Mouse (Mus musculus): ENCODE results near the gene Gm26661. TPM values are rescaled to one million over a fixed set of nuclear protein-coding genes. Genes with fewer than 3 reads are reported as not detected.

Gene Gm26661
- total and polyA plus RNA-seq, 3 experiments, result not detected

GRCm38 (mm10) chr14:7765569-7766314, 25.6 kb upstream of the Gm26661 start:
- dilution Hi-C loops (cut with MboI; ENCODE audit: extremely low pct_ligation_motif_present, extremely low pct_unique_long_range_greater_than_20kb, low sequenced_read_pairs), result no loop called here
- Histone ChIP-seq H3K4me3 (replicated peaks in 1 of 3; ENCODE audit: low read depth in 2 of 3, low read length in 2 of 3, poor library complexity in 1 of 3) (no peak overlapping the region), H3K27ac (ENCODE audit: insufficient read depth, low read depth) (no peak overlapping the region), H3K79me2 (replicated peaks; ENCODE audit: control insufficient read depth, extremely low read depth, insufficient read depth, poor library complexity, severe bottlenecking) (no peaks in the 10 kb centered on the region), H3K27me3 (replicated peaks) (no peaks in the 10 kb centered on the region), H3K4me2 (ENCODE audit: insufficient read depth, low read depth, poor library complexity, severe bottlenecking) (no peak overlapping the region), H3K9ac (ENCODE audit: insufficient read depth, low read depth) (no peak overlapping the region), H3K9me3 (replicated peaks; ENCODE audit: low read length) (no peaks in the 10 kb centered on the region), H3K36me3 (replicated peaks in 1 of 2; ENCODE audit: control insufficient read depth in 1 of 2, insufficient read depth in 1 of 2, low read length in 1 of 2) (peaks cover 0 to 4% of the 10 kb centered on the region in 2 experiments), H3K4me1 (ENCODE audit: control insufficient read depth in 1 of 2, insufficient read depth in 2 of 2) (peaks cover 0 to 4% of the 10 kb centered on the region in 2 experiments; a peak in 1 of 4 replicates)
- DNase-seq (ENCODE audit: extremely low read depth), result peak; percentile 94
- in situ Hi-C loops (cut with MboI; ENCODE audit: low pct_ligation_motif_present, low pct_unique_long_range_greater_than_20kb, low sequenced_read_pairs), result no loop called here
- TF ChIP-seq JUND (conservative IDR thresholded peaks at IDR 0.05; ENCODE audit: low read depth, low read length), result no peak
- TF ChIP-seq JUN (IDR thresholded peaks at IDR 0.05; ENCODE audit: insufficient read depth, low read depth, low read length), result no peak
- TF ChIP-seq NRF1 (IDR thresholded peaks at IDR 0.05; ENCODE audit: low read depth, low read length), result no peak
- TF ChIP-seq POLR2A (IDR thresholded peaks at IDR 0.05; ENCODE audit: low read depth, low read length), result no peak
- TF ChIP-seq BHLHE40 (IDR thresholded peaks at IDR 0.05; ENCODE audit: low read depth, low read length), result peak; percentile 33; the same call in 1 of the 2 replicates
- TF ChIP-seq MXI1 (IDR thresholded peaks at IDR 0.05; ENCODE audit: low read depth, low read length), result no peak
- 0 out of 2 replicates have a peak, but pooled peaks have one; percentile 78 for TF ChIP-seq E2F4 (IDR thresholded peaks at IDR 0.05; ENCODE audit: insufficient replicate concordance, low read depth, low read length)
- TF ChIP-seq ZC3H11A (IDR thresholded peaks at IDR 0.05; ENCODE audit: low read depth, low read length), result no peak
- no peak for TF ChIP-seq PAX5 (IDR thresholded peaks at IDR 0.05; ENCODE audit: low read length)
- no peak for TF ChIP-seq USF2 (conservative IDR thresholded peaks at IDR 0.05; ENCODE audit: low read depth, low read length)
- 0 out of 2 replicates have a peak, but pooled peaks have one; percentile 47 for TF ChIP-seq RCOR1 (conservative IDR thresholded peaks at IDR 0.05; ENCODE audit: low read depth, low read length)
- TF ChIP-seq GABPA (IDR thresholded peaks at IDR 0.05; ENCODE audit: insufficient replicate concordance, low read depth, low read length), result no peak
- TF ChIP-seq SMC3 (IDR thresholded peaks at IDR 0.05; ENCODE audit: low read depth, low read length), result peak; percentile 56
- peak; percentile 41; the same call in 1 of the 2 replicates for TF ChIP-seq HCFC1 (IDR thresholded peaks at IDR 0.05; ENCODE audit: low read depth, low read length)
- TF ChIP-seq MYC (IDR thresholded peaks at IDR 0.05; ENCODE audit: low read depth, low read length), result peak; percentile 45; the same call in 1 of the 2 replicates
- TF ChIP-seq ZKSCAN1 (IDR thresholded peaks at IDR 0.05; ENCODE audit: borderline replicate concordance, low read depth, low read length), result no peak
- peak; percentile 40 for TF ChIP-seq RAD21 (IDR thresholded peaks at IDR 0.05; ENCODE audit: low read depth, low read length)
- 0 out of 2 replicates have a peak, but pooled peaks have one; percentile 30 for TF ChIP-seq ELF1 (IDR thresholded peaks at IDR 0.05; ENCODE audit: low read depth, low read length)
- TF ChIP-seq IRF4 (IDR thresholded peaks at IDR 0.05; ENCODE audit: low read depth, low read length), result peak; percentile 52
- no peak for TF ChIP-seq ETS1 (conservative IDR thresholded peaks at IDR 0.05; ENCODE audit: low read depth, low read length)
- no peak for TF ChIP-seq MAFK (IDR thresholded peaks at IDR 0.05; ENCODE audit: insufficient replicate concordance, low read length)
- 0 out of 2 replicates have a peak, but pooled peaks have one; percentile 32 for TF ChIP-seq SIN3A (IDR thresholded peaks at IDR 0.05; ENCODE audit: low read length)
- TF ChIP-seq ZNF384 (IDR thresholded peaks at IDR 0.05; ENCODE audit: low read depth, low read length), result peak; percentile 74
- TF ChIP-seq MAZ (IDR thresholded peaks at IDR 0.05; ENCODE audit: low read depth, low read length), result peak; percentile 91
- 0 out of 2 replicates have a peak, but pooled peaks have one; percentile 23 for TF ChIP-seq TCF12 (IDR thresholded peaks at IDR 0.05; ENCODE audit: low read depth, low read length)
- no peak for TF ChIP-seq POLR2AphosphoS2 (IDR thresholded peaks at IDR 0.05; ENCODE audit: low read depth, low read length)
- no peak for TF ChIP-seq UBTF (IDR thresholded peaks at IDR 0.05; ENCODE audit: low read depth, low read length)
- TF ChIP-seq CHD1 (IDR thresholded peaks at IDR 0.05; ENCODE audit: low read depth, low read length), result no peak
- peak; percentile 86 to 98 for TF ChIP-seq CTCF (conservative IDR thresholded peaks at IDR 0.05 in 1 of 2, IDR thresholded peaks at IDR 0.05 in 1 of 2; ENCODE audit: low read depth in 2 of 2, low read length in 2 of 2)
- TF ChIP-seq USF1 (IDR thresholded peaks at IDR 0.05; ENCODE audit: low read depth, low read length), result no peak
- peak; percentile 46; the same call in 1 of the 2 replicates for TF ChIP-seq MEF2A (IDR thresholded peaks at IDR 0.05; ENCODE audit: borderline replicate concordance, low read depth, low read length)
- no peak for TF ChIP-seq KAT2A (IDR thresholded peaks at IDR 0.05; ENCODE audit: insufficient replicate concordance, low read length)
- peak; percentile 69; the same call in 1 of the 2 replicates for TF ChIP-seq CHD2 (IDR thresholded peaks at IDR 0.05; ENCODE audit: low read length)
- 0 out of 2 replicates have a peak, but pooled peaks have one; percentile 57 for TF ChIP-seq NELFE (IDR thresholded peaks at IDR 0.05; ENCODE audit: low read depth, low read length)
- no peak for TF ChIP-seq EP300 (IDR thresholded peaks at IDR 0.05; ENCODE audit: low read length)
- peak; percentile 59; the same call in 1 of the 2 replicates for TF ChIP-seq MAX (IDR thresholded peaks at IDR 0.05; ENCODE audit: low read length)
- no peak for TF ChIP-seq TBP (conservative IDR thresholded peaks at IDR 0.05; ENCODE audit: low read depth, low read length)
- no peak for TF ChIP-seq ZMIZ1 (IDR thresholded peaks at IDR 0.05; ENCODE audit: low read depth, low read length)
